Mouse (Mus musculus) kidney, adult 2 months (tissue): Measurements from ENCODE around the gene Cables2.

Source experiments
- CTCF ChIP-seq: fragments of 200-500 bp; conservative IDR thresholded peaks from 2 replicates; pipeline ENCODE4 v1.5.1; 2011; ENCODE audit warnings: low read depth, mild to moderate bottlenecking, control low read depth, low read length, moderate library complexity, mixed read lengths; ENCODE audit not compliant: insufficient read depth, insufficient read length
- POLR2A ChIP-seq: fragments of 200-500 bp; IDR thresholded peaks from one replicate; pipeline ENCODE4 v1.6.1; 2011; ENCODE audit warnings: low read depth, low read length, control low read depth

- TF ChIP-seq POLR2A (no peak), CTCF (no peak)
Observed at GRCm38 (mm10) chr2:180267955-180268354, 5.3 kb downstream of the Cables2 start.
